Mouse (Mus musculus) brain, embryonic 14.5 days (tissue): ENCODE measurements at regions not wholly inside any gene's neighbourhood (a gene's known extent, or its start where the extent isn't known, plus 50 kb on each side); places are given as distances from the start of the nearest gene placed in this dataset.

ENCODE experiments used
- CTCF ChIP-seq: fragments of 200-500 bp; IDR thresholded peaks from 2 replicates; pipeline ENCODE4 v1.5.1; 2012; ENCODE audit warnings: inconsistent platforms, mild to moderate bottlenecking, moderate library complexity, borderline replicate concordance; ENCODE audit not compliant: insufficient read depth, insufficient read length; ENCODE audit errors: extremely low read depth
- POLR2A ChIP-seq: fragments of 200-500 bp; IDR thresholded peaks from 2 replicates; pipeline ENCODE4 v1.6.1; 2012; ENCODE audit warnings: mild to moderate bottlenecking, inconsistent platforms, borderline replicate concordance; ENCODE audit not compliant: poor library complexity, insufficient read depth, insufficient read length, severe bottlenecking; ENCODE audit errors: extremely low read depth

DNA sequence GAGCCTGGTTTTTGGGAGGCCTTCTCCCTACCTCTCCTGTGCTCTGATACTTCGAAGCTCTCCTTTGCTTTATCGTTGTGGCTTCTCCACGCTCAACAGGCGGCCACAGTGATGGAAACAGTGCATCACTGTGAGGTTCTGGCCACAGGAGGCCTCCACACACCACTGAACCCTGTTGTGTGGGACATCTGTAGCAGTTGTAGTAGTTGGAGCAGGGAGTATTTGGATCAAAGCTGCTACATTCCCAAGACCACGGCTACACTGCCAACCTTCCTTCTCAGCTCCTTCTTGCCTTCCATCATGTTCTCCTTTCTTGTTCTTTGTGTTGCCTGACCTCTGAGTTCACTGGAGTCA is 55.0 kb upstream of the Fzd7 start:
- no peak for TF ChIP-seq CTCF
- no peak for TF ChIP-seq POLR2A
